Mouse (Mus musculus): ENCODE measurements around the gene Fam205c. TPM values are rescaled to one million over a fixed set of nuclear protein-coding genes. Genes with fewer than 3 reads are reported as not detected.
"Not testable (repeated sequence)": the region's sequence is repeated elsewhere in the genome, so short reads cannot be mapped to it uniquely, and the experiment has no call there.

Fam205c gene
- total RNA-seq, 4 experiments from 2014 or later, result 1.3 to 2.4 (median 1.7) TPM

GRCm38 (mm10) chr4:42877657-42878056, 3.6 kb upstream of the Fam205c start:
- no peak for DNase-seq (ENCODE audit: low spot score in 2 of 2)

GRCm38 (mm10) chr4:42876586-42877291, 2.7 kb upstream of the Fam205c start:
- DNase-seq (ENCODE audit: low spot score in 2 of 2), result no peak

GRCm38 (mm10) chr4:42872746-42873435, 1.1 kb downstream of the Fam205c start:
- no peak for DNase-seq (ENCODE audit: low spot score in 2 of 2)

GRCm38 (mm10) chr4:42872151-42872550, 1.9 kb downstream of the Fam205c start:
- no peak for DNase-seq (ENCODE audit: low spot score in 2 of 2)

DNA sequence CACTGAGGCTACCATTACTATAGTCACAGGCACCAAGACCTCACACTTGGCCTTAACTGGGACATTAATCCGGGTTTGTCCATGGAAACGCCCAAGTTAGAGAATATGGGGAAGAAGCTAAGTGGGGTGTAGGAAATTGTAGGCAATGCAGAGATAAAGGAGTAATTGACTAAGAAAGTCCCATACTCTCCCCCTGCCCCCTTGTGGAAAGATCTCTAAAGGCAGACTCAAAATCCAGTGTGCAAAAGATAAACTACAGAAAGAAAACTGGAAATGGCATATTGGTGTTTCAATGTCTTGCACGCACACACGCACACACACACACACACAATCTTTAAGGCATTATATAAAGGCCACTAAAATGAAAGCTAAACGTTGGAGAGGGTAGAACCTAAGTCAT, 3.3 kb downstream of the Fam205c start:
- DNase-seq (ENCODE audit: low spot score in 2 of 2), result no peak

DNA sequence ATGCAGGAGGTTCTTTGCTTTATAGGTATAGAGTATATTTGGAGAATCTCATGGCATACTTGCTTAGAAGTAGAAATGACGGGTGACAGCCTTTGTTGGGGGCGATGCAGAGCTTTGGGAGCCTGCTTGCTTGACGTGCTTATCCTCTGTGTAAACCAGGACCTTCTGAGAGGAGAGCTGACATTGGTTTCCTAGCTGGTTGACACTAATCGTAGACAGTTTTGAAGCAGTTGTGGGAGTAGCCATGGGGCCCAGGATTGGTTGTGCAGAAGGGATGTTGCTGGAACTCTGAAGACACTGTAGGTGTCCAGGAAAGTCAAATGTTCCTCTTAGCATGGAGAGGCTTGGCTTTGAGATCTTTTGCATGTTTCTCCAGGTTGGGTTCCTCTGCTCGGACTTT, 5.8 kb downstream of the Fam205c start:
- no peak for DNase-seq (ENCODE audit: low spot score in 2 of 2)

DNA sequence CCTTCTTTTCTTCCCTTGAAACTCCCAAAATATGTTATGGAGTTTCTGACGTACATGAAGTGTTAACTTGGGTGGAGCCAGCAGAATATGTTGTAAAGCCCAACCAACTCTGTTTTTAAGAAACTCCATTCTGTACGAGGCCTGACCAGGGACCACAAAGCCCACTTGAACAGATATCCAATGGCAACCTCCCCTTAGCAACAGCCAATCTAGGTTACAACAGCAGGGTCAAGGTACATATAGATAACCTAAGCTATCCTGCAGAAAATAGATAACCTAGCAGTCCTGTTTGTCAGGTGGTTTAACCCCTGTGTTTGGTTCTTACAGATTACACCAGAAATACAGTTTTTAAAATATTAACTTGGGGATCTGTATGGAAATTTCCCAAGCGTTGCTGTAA, 6.6 kb downstream of the Fam205c start:
- DNase-seq (ENCODE audit: low spot score in 2 of 2), result no peak

GRCm38 (mm10) chr4:42863487-42863886, 10.5 kb downstream of the Fam205c start:
- not testable (repeated sequence) for DNase-seq (ENCODE audit: low spot score in 2 of 2)

DNA sequence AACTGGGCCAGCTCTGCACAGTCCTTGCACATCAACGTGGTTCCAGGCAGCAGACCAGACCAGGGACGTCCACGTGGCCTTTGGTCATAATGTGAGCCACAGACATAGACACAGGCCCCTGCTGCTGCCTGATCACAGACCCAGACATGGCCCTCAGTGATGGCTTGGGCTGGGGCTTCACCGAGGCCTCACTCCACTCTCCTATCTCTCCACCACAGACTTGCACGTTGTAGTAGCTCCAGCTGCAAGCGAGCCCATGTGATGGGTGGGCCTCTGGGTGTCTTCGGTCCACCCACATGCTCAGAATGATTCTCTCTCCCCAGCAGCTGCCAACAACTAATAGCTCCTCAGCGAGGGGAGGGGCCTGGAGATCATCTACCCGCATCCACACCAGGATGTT, 13.6 kb downstream of the Fam205c start:
- DNase-seq (ENCODE audit: low spot score in 2 of 2), result not testable (repeated sequence)

DNA sequence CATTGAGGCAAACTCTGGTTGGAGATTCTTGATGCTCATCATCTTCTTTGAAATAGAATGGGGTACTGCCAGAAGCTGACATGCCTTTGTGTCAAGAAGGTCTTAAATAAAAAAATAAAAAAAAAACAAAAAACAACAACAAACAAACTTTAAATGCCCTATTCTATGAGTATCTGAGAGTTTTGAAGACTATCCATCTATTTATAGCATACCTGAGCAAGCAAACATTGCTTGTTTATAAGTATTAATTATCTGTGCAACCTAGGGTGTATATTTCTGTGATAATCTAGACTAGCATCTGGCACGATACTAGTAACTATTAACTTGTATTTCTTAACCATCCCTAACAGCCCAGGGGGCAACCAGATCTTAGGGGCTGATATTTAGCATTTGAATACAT, 17.4 kb downstream of the Fam205c start, which contains the start of gene Gm12394:
Gene Gm12394, minus strand, starts transcription at position 101 of the 400 bp plus-strand sequence.
- not testable (repeated sequence) for DNase-seq (ENCODE audit: low spot score in 2 of 2)

DNA sequence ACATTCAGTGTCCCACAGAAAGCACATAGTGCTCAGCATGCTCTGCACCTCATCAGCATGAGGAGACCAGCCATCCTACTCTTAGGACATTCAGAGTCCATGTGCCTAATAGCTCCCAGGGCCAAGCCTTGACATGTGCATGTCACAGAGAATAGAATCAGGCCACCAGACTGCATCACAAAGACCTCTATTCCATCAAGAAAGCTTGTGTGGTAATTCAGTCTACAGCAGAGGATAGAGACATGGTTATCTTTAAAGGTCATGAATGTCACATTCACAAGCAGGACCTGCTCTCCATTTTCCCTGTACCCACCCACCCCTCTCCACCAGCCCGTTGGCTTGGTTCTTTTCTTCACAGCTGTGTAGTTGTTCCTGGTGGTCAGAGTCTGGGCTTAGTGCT, 20.2 kb downstream of the Fam205c start, which contains the start of gene Fam205a1:
Gene Fam205a1, minus strand, starts transcription at position 101 of the 400 bp plus-strand sequence.
- DNase-seq (ENCODE audit: low spot score in 2 of 2), result not testable (repeated sequence)

Other genes with a start within 250 kb of the Fam205c start
- gene Gm2564, start 244.5 kb downstream of the Fam205c start, total RNA-seq (2022), result 10 to 100 TPM; 12.8 to 17.7 (median 15.2) TPM
- gene Ccl27b, start 219.0 kb downstream of the Fam205c start, total RNA-seq (2022), result 1 to 10 TPM; 2.5 to 5.8 (median 3.6) TPM
- gene Il11ra2, start 212.3 kb downstream of the Fam205c start, total RNA-seq (2022), result under 1 TPM in 1 of 4 experiments, not detected in 3; 0.30 TPM
- gene 4930578G10Rik, start 138.7 kb downstream of the Fam205c start, total RNA-seq (2022), result 1 to 10 TPM; 2.7 to 3.2 (median 2.9) TPM
- gene Ccl19, start 117.7 kb downstream of the Fam205c start, total RNA-seq (2022), result under 1 TPM in 1 of 4 experiments, not detected in 3; 0.84 TPM
- gene Ccl21a, start 100.2 kb downstream of the Fam205c start, total RNA-seq (2022), result not detected
- under 1 TPM in 2 of 4 experiments, not detected in 2; 0.11 to 0.14 TPM for gene Fam205a1, start 20.3 kb downstream of the Fam205c start, total RNA-seq (2022)
- gene Gm12394, start 17.5 kb downstream of the Fam205c start, total RNA-seq (2022), result 1 to 10 TPM; 1.8 to 2.2 (median 2.1) TPM
- 100 to 1,000 TPM; 321 to 373 (median 328) TPM for gene Phf24, start 42.4 kb upstream of the Fam205c start, total RNA-seq (2022)
- 100 to 1,000 TPM; 118 to 162 (median 149) TPM for gene Dnajb5, start 75.6 kb upstream of the Fam205c start, total RNA-seq (2022)
- gene 1700022I11Rik, start 95.4 kb upstream of the Fam205c start, total RNA-seq (2022), result not detected
- 100 to 1,000 TPM; 173 to 199 (median 188) TPM for gene Vcp, start 126.3 kb upstream of the Fam205c start, total RNA-seq (2022)
- gene Fancg, start 136.3 kb upstream of the Fam205c start, total RNA-seq (2022), result 10 to 100 TPM; 12.5 to 14.6 (median 13.7) TPM
- 10 to 100 TPM; 23.1 to 31.2 (median 25.2) TPM for gene Pigo, start 151.6 kb upstream of the Fam205c start, total RNA-seq (2022)
- 100 to 1,000 TPM in 3 of 4 experiments, 10 to 100 TPM in 1; 97.3 to 121 (median 114) TPM for gene Stoml2, start 157.5 kb upstream of the Fam205c start, total RNA-seq (2022)
- 10 to 100 TPM; 32.3 to 44.5 (median 37.2) TPM for gene Fam214b, start 172.0 kb upstream of the Fam205c start, total RNA-seq (2022)
- 10 to 100 TPM; 43.9 to 50.8 (median 48.2) TPM for gene Unc13b, start 184.7 kb upstream of the Fam205c start, total RNA-seq (2022)

Measured in left cerebral cortex, adult 8-10 months (tissue).